In genomic region chr11:29000212-29000611, GRCm38 (mm10) we compare ENCODE assay signal across 23 mouse cellular contexts.
A peak's percentile ranks its signal among the peaks of the same experiment; 100 is the strongest.
DNase-seq lines count a peak whose midpoint lies in the region; ATAC-seq and TF ChIP-seq lines count a peak whose summit lies in the region.
"Had no signal": no experiment of that assay in that cellular context is flagged by ENCODE, and none has a peak within 500 bp of the region (broad histone marks: within the 10 kb centered on the region; RNA-seq: fewer than 3 reads in every experiment).

No protein-coding gene starts in this region.

- DNase-seq in embryonic facial prominence, embryonic 14.5 days (ENCODE audit: low spot score) = peak; percentile 16
- DNase-seq in embryonic facial prominence, embryonic 10.5 days (ENCODE audit: low spot score) = no peak
- DNase-seq in kidney, adult 9 months = no peak
- peak; percentile 2 for DNase-seq in midbrain, postnatal 0 days (ENCODE audit: low spot score)
- no peak for DNase-seq in midbrain, embryonic 10.5 days (ENCODE audit: low spot score)
- DNase-seq: adrenal gland, postnatal 10 days; B cell, adult 2 months; cerebellum, adult 11 months; cerebellum, adult 8-10 months; cerebellum, postnatal 14 days; gastrocnemius, postnatal 10 days; heart, adult 18-20 months; heart, postnatal 10 days had no signal

- H3K27ac ChIP-seq in embryonic facial prominence, embryonic 14.5 days (replicated peaks; ENCODE audit: low read depth, low read length) = no peak overlapping the region
- H3K27ac ChIP-seq in embryonic facial prominence, embryonic 10.5 days (replicated peaks) = no peak overlapping the region
- no peak overlapping the region for H3K27ac ChIP-seq in kidney, embryonic 14.5 days (ENCODE audit: low read depth, low read length)
- no peak overlapping the region for H3K27ac ChIP-seq in midbrain, postnatal 0 days (ENCODE audit: low read depth, low read length)
- H3K27ac ChIP-seq in midbrain, embryonic 10.5 days (replicated peaks) = no peak overlapping the region
- H3K27ac ChIP-seq: embryonic facial prominence, embryonic 13.5 days; forebrain, embryonic 10.5 days; heart, embryonic 10.5 days had no signal

- ATAC-seq in embryonic facial prominence, embryonic 14.5 days (ENCODE audit: low read depth) = peak; percentile 65; the same call in 1 of the 2 replicates
- peak; percentile 51; the same call in 1 of the 2 replicates for ATAC-seq in kidney, embryonic 14.5 days (ENCODE audit: low FRiP score, low TSS enrichment)
- no peak for ATAC-seq in midbrain, postnatal 0 days (ENCODE audit: low FRiP score)
- no peak for ATAC-seq in frontal cortex, adult (ENCODE audit: low TSS enrichment)
- ATAC-seq: CD4-positive, CD25-positive, alpha-beta regulatory T cell, adult 4 months; forebrain, embryonic 14.5 days; intestine, embryonic 16.5 days had no signal

- H3K9ac ChIP-seq in embryonic facial prominence, embryonic 14.5 days (ENCODE audit: low read depth, low read length) = no peak overlapping the region
- no peak overlapping the region for H3K9ac ChIP-seq in kidney, embryonic 14.5 days (ENCODE audit: low read depth, low read length)
- no peak overlapping the region for H3K9ac ChIP-seq in midbrain, postnatal 0 days (replicated peaks; ENCODE audit: low read length, poor library complexity, severe bottlenecking)
- H3K9ac ChIP-seq: embryonic facial prominence, embryonic 13.5 days had no signal

- no peaks in the 10 kb centered on the region for H3K9me3 ChIP-seq in embryonic facial prominence, embryonic 14.5 days (ENCODE audit: control insufficient read depth, low read length)
- no peaks in the 10 kb centered on the region for H3K9me3 ChIP-seq in embryonic facial prominence, embryonic 10.5 days
- H3K9me3 ChIP-seq in kidney, embryonic 14.5 days (ENCODE audit: control insufficient read depth, low read length) = no peaks in the 10 kb centered on the region
- no peaks in the 10 kb centered on the region for H3K9me3 ChIP-seq in midbrain, postnatal 0 days (ENCODE audit: low read length)
- no peaks in the 10 kb centered on the region for H3K9me3 ChIP-seq in midbrain, embryonic 10.5 days (replicated peaks)
- H3K9me3 ChIP-seq: embryonic facial prominence, embryonic 13.5 days; forebrain, embryonic 10.5 days; G1E; heart, embryonic 10.5 days had no signal

- no peaks in the 10 kb centered on the region for H3K27me3 ChIP-seq in embryonic facial prominence, embryonic 14.5 days (replicated peaks; ENCODE audit: control insufficient read depth, insufficient read depth, low read length)
- no peaks in the 10 kb centered on the region for H3K27me3 ChIP-seq in embryonic facial prominence, embryonic 10.5 days (replicated peaks; ENCODE audit: low read depth, poor library complexity, severe bottlenecking)
- no peaks in the 10 kb centered on the region for H3K27me3 ChIP-seq in kidney, embryonic 14.5 days (ENCODE audit: control insufficient read depth, insufficient read depth, low read length)
- no peaks in the 10 kb centered on the region for H3K27me3 ChIP-seq in midbrain, postnatal 0 days (ENCODE audit: insufficient read depth, low read length)
- no peaks in the 10 kb centered on the region for H3K27me3 ChIP-seq in midbrain, embryonic 10.5 days (ENCODE audit: low read depth, poor library complexity, severe bottlenecking)
- H3K27me3 ChIP-seq: embryonic facial prominence, embryonic 13.5 days had no signal

- no peaks in the 10 kb centered on the region for H3K36me3 ChIP-seq in embryonic facial prominence, embryonic 14.5 days (ENCODE audit: control insufficient read depth, insufficient read depth, low read length)
- H3K36me3 ChIP-seq in embryonic facial prominence, embryonic 10.5 days (replicated peaks) = no peaks in the 10 kb centered on the region
- H3K36me3 ChIP-seq in kidney, embryonic 14.5 days (ENCODE audit: control insufficient read depth, insufficient read depth, low read length) = no peaks in the 10 kb centered on the region
- no peaks in the 10 kb centered on the region for H3K36me3 ChIP-seq in midbrain, postnatal 0 days (ENCODE audit: insufficient read depth, low read length)
- no peaks in the 10 kb centered on the region for H3K36me3 ChIP-seq in midbrain, embryonic 10.5 days
- H3K36me3 ChIP-seq: embryonic facial prominence, embryonic 13.5 days; forebrain, embryonic 10.5 days; G1E; heart, embryonic 10.5 days had no signal

- H3K4me1 ChIP-seq in embryonic facial prominence, embryonic 14.5 days (ENCODE audit: control insufficient read depth, insufficient read depth, low read length) = peaks cover 7% of the 10 kb centered on the region; the same call in 1 of the 2 replicates
- peaks cover 25% of the 10 kb centered on the region for H3K4me1 ChIP-seq in embryonic facial prominence, embryonic 10.5 days
- no peaks in the 10 kb centered on the region; the same call in 1 of the 2 replicates for H3K4me1 ChIP-seq in kidney, embryonic 14.5 days (ENCODE audit: control insufficient read depth, insufficient read depth, low read length)
- no peaks in the 10 kb centered on the region for H3K4me1 ChIP-seq in midbrain, postnatal 0 days (ENCODE audit: insufficient read depth, low read length)
- no peaks in the 10 kb centered on the region for H3K4me1 ChIP-seq in midbrain, embryonic 10.5 days
- H3K4me1 ChIP-seq: heart, embryonic 10.5 days had no signal

- H3K4me3 ChIP-seq in embryonic facial prominence, embryonic 14.5 days (ENCODE audit: low read depth, low read length) = no peak overlapping the region
- H3K4me3 ChIP-seq in embryonic facial prominence, embryonic 10.5 days = no peak overlapping the region
- no peak overlapping the region for H3K4me3 ChIP-seq in kidney, embryonic 14.5 days (ENCODE audit: low read length)
- no peak overlapping the region for H3K4me3 ChIP-seq in midbrain, postnatal 0 days (ENCODE audit: low read depth, low read length)
- H3K4me3 ChIP-seq in midbrain, embryonic 10.5 days = no peak overlapping the region
- H3K4me3 ChIP-seq: embryonic facial prominence, embryonic 13.5 days; erythroblast, embryonic 14.5 days; forebrain, embryonic 10.5 days; heart, embryonic 10.5 days had no signal

- WGBS in embryonic facial prominence, embryonic 14.5 days = 45% methylated on average over 2 of the region's 2 CpGs
- 76% methylated on average over 2 of the region's 2 CpGs for WGBS in embryonic facial prominence, embryonic 10.5 days
- WGBS in kidney, embryonic 14.5 days = 40% methylated on average over 2 of the region's 2 CpGs
- 78% methylated on average over 2 of the region's 2 CpGs for WGBS in midbrain, postnatal 0 days
- 80% methylated on average over 2 of the region's 2 CpGs for WGBS in midbrain, embryonic 10.5 days

- no peak for TF ChIP-seq CTCF in midbrain, postnatal 0 days (IDR thresholded peaks at IDR 0.05)

- H3K4me2 ChIP-seq in embryonic facial prominence, embryonic 14.5 days (ENCODE audit: low read depth, low read length) = no peak overlapping the region
- H3K4me2 ChIP-seq in kidney, embryonic 14.5 days (replicated peaks; ENCODE audit: low read depth, low read length) = no peak overlapping the region
- H3K4me2 ChIP-seq in midbrain, postnatal 0 days (ENCODE audit: low read depth, low read length, poor library complexity, severe bottlenecking) = no peak overlapping the region
- H3K4me2 ChIP-seq: embryonic facial prominence, embryonic 13.5 days had no signal

Comparison
In these comparisons a context has a peak if more than half of its experiments do, and no peak if none do; other contexts are left out.
1. DNase-seq: peak in embryonic facial prominence, embryonic 14.5 days (single experiment) and midbrain, postnatal 0 days (single experiment); none in embryonic facial prominence, embryonic 10.5 days (single experiment), kidney, adult 9 months (single experiment) and midbrain, embryonic 10.5 days (single experiment).
2. ATAC-seq: peak in embryonic facial prominence, embryonic 14.5 days (single experiment) and kidney, embryonic 14.5 days (single experiment); none in midbrain, postnatal 0 days (single experiment) and frontal cortex, adult (single experiment).